Mouse (Mus musculus) lung, embryonic 15.5 days (tissue): ENCODE results near the gene Lyl1. TPM values are rescaled to one million over a fixed set of nuclear protein-coding genes. Genes with fewer than 3 reads are reported as not detected.

Experiments used
- ATAC-seq: fragments of 200-750 bp; cut with Nextera tagmentation; 2 replicates; pipeline ENCODE4 v1.8.0; 2017; ENCODE audit warnings: moderate number of reproducible peaks, borderline replicate concordance; ENCODE audit not compliant: low FRiP score, low TSS enrichment; ENCODE audit errors: extremely low read depth
- H3K27ac ChIP-seq: fragments of 300-500 bp; sonication (generic); 2 replicates; pipeline ENCODE4 v1.5.1; 2015; ENCODE audit warnings: moderate library complexity, mild to moderate bottlenecking, inconsistent platforms
- H3K27me3 ChIP-seq: fragments of 300-500 bp; sonication (generic); 2 replicates; pipeline ENCODE4 v1.6.1; 2015; ENCODE audit warnings: inconsistent platforms
- H3K36me3 ChIP-seq: fragments of 300-500 bp; sonication (generic); 2 replicates; pipeline ENCODE4 v1.6.1; 2015; ENCODE audit warnings: inconsistent platforms
- H3K4me1 ChIP-seq: fragments of 300-500 bp; sonication (generic); 2 replicates; pipeline ENCODE4 v1.6.1; 2015; ENCODE audit warnings: inconsistent platforms
- H3K4me2 ChIP-seq: fragments of 300-500 bp; sonication (generic); 2 replicates; pipeline ENCODE4 v1.6.1; 2015; ENCODE audit warnings: inconsistent platforms, mild to moderate bottlenecking, moderate library complexity
- H3K4me3 ChIP-seq: fragments of 300-500 bp; sonication (generic); 2 replicates; pipeline ENCODE4 v1.5.1; 2015; ENCODE audit warnings: mild to moderate bottlenecking, inconsistent platforms
- H3K9ac ChIP-seq: fragments of 300-500 bp; sonication (generic); 2 replicates; pipeline ENCODE4 v1.6.1; 2015; ENCODE audit warnings: inconsistent platforms
- H3K9me3 ChIP-seq: fragments of 300-500 bp; sonication (generic); 2 replicates; pipeline ENCODE4 v1.6.1; 2016; ENCODE audit warnings: inconsistent platforms
- WGBS: fragments of 180-500 bp; shearing (Covaris S2); methylation state at CpG from one replicate; pipeline ENCODE4 v1.1.7; 2015; 5-methylcytosine and 5-hydroxymethylcytosine counted together
- polyA plus RNA-seq: library from polyadenylated mRNA; unstranded; fragments of >200 nt; fragmentation: Nextera tagmentation; extraction: Ambion mirVana; gene quantifications from 2 replicates; pipeline ENCODE4 v1.2.1, GENCODE M21; 2015

Lyl1 gene
- polyA plus RNA-seq, 1 experiment from 2014 or later = 12.1 TPM

GRCm38 (mm10) chr8:84738266-84738665 is 37.0 kb downstream of the Lyl1 start:
- no peak overlapping the region for H3K9ac ChIP-seq
- no peaks in the 10 kb centered on the region for H3K9me3 ChIP-seq
- ATAC-seq = no peak
- no peak overlapping the region for H3K4me3 ChIP-seq
- H3K36me3 ChIP-seq = no peaks in the 10 kb centered on the region
- peaks cover 79% of the 10 kb centered on the region for H3K4me1 ChIP-seq
- no peak overlapping the region for H3K4me2 ChIP-seq
- H3K27ac ChIP-seq = no peak overlapping the region; the same call in 1 of the 2 replicates
- WGBS = 35% methylated on average over 10 of the region's 10 CpGs
- H3K27me3 ChIP-seq = no peaks in the 10 kb centered on the region

- peaks cover 79% of the 10 kb centered on the region for H3K4me1 ChIP-seq
- peak overlapping the region; percentile 56 for H3K27ac ChIP-seq
- no peak overlapping the region for H3K4me3 ChIP-seq
- no peak overlapping the region for H3K9ac ChIP-seq
- H3K4me2 ChIP-seq = no peak overlapping the region
- no peaks in the 10 kb centered on the region for H3K27me3 ChIP-seq
- no peaks in the 10 kb centered on the region for H3K36me3 ChIP-seq
- no peak for ATAC-seq
- H3K9me3 ChIP-seq = no peaks in the 10 kb centered on the region
- 57% methylated on average over 10 of the region's 10 CpGs for WGBS
Observed at GRCm38 (mm10) chr8:84738715-84739400, 37.6 kb downstream of the Lyl1 start.

- H3K9ac ChIP-seq = no peak overlapping the region
- peak overlapping the region; percentile 56 for H3K27ac ChIP-seq
- no peak for ATAC-seq
- no peaks in the 10 kb centered on the region for H3K36me3 ChIP-seq
- 0% methylated on average over 1 of the region's 1 CpGs for WGBS
- peaks cover 79% of the 10 kb centered on the region for H3K4me1 ChIP-seq
- H3K4me3 ChIP-seq = no peak overlapping the region
- H3K27me3 ChIP-seq = no peaks in the 10 kb centered on the region
- no peaks in the 10 kb centered on the region for H3K9me3 ChIP-seq
- no peak overlapping the region for H3K4me2 ChIP-seq
Observed at GRCm38 (mm10) chr8:84739401-84739742, 38.1 kb downstream of the Lyl1 start.

- H3K9me3 ChIP-seq = no peaks in the 10 kb centered on the region
- no peaks in the 10 kb centered on the region for H3K27me3 ChIP-seq
- H3K9ac ChIP-seq = no peak overlapping the region
- ATAC-seq = no peak
- no peaks in the 10 kb centered on the region for H3K36me3 ChIP-seq
- 37% methylated on average over 13 of the region's 13 CpGs for WGBS
- H3K4me2 ChIP-seq = no peak overlapping the region
- peaks cover 87% of the 10 kb centered on the region for H3K4me1 ChIP-seq
- no peak overlapping the region for H3K4me3 ChIP-seq
- H3K27ac ChIP-seq = peak overlapping the region; percentile 94
Observed at GRCm38 (mm10) chr8:84740895-84741843, 39.9 kb downstream of the Lyl1 start.

- Histone ChIP-seq H3K27me3 (no peaks in the 10 kb centered on the region), H3K36me3 (no peaks in the 10 kb centered on the region), H3K9me3 (no peaks in the 10 kb centered on the region), H3K4me2 (peak overlapping the region; percentile 42), H3K9ac (peak overlapping the region; percentile 27; the same call in 1 of the 2 replicates), H3K27ac (peak overlapping the region; percentile 94), H3K4me1 (peaks cover 91% of the 10 kb centered on the region), H3K4me3 (no peak overlapping the region)
- peak; percentile 58 for ATAC-seq
- WGBS = 14% methylated on average over 32 of the region's 32 CpGs
Observed at GRCm38 (mm10) chr8:84742171-84743053, 41.2 kb downstream of the Lyl1 start.

- H3K27ac ChIP-seq = peak overlapping the region; percentile 94
- no peak overlapping the region for H3K9ac ChIP-seq
- no peaks in the 10 kb centered on the region for H3K36me3 ChIP-seq
- H3K27me3 ChIP-seq = no peaks in the 10 kb centered on the region
- H3K9me3 ChIP-seq = no peaks in the 10 kb centered on the region
- H3K4me2 ChIP-seq = peak overlapping the region; percentile 42
- WGBS = 15% methylated on average over 10 of the region's 10 CpGs
- no peak overlapping the region for H3K4me3 ChIP-seq
- peaks cover 85% of the 10 kb centered on the region for H3K4me1 ChIP-seq
- ATAC-seq = peak; percentile 15
Observed at GRCm38 (mm10) chr8:84743054-84743415, 41.8 kb downstream of the Lyl1 start.

- H3K4me2 ChIP-seq = peak overlapping the region; percentile 35
- H3K4me3 ChIP-seq = no peak overlapping the region
- no peaks in the 10 kb centered on the region for H3K36me3 ChIP-seq
- H3K27ac ChIP-seq = peak overlapping the region; percentile 94
- H3K27me3 ChIP-seq = no peaks in the 10 kb centered on the region
- H3K9ac ChIP-seq = peak overlapping the region; percentile 24
- H3K4me1 ChIP-seq = peaks cover 77% of the 10 kb centered on the region
- peak; percentile 61 for ATAC-seq
- no peaks in the 10 kb centered on the region for H3K9me3 ChIP-seq
- WGBS = 17% methylated on average over 17 of the region's 17 CpGs
Observed at GRCm38 (mm10) chr8:84743517-84744420, 42.5 kb downstream of the Lyl1 start.

- H3K27ac ChIP-seq = peak overlapping the region; percentile 94
- H3K9me3 ChIP-seq = no peaks in the 10 kb centered on the region
- peak overlapping the region; percentile 23; the same call in 1 of the 2 replicates for H3K9ac ChIP-seq
- peaks cover 71% of the 10 kb centered on the region for H3K4me1 ChIP-seq
- 0 out of 2 replicates have a peak, but pooled peaks cover 6% of the 10 kb centered on the region for H3K36me3 ChIP-seq
- peak overlapping the region; percentile 18; the same call in 1 of the 2 replicates for H3K4me2 ChIP-seq
- 12% methylated on average over 17 of the region's 17 CpGs for WGBS
- H3K27me3 ChIP-seq = no peaks in the 10 kb centered on the region
- ATAC-seq = no peak
- H3K4me3 ChIP-seq = no peak overlapping the region
Observed at GRCm38 (mm10) chr8:84745032-84745925, 44.0 kb downstream of the Lyl1 start.

- Histone ChIP-seq H3K27ac (peak overlapping the region; percentile 25; the same call in 1 of the 2 replicates), H3K4me3 (no peak overlapping the region), H3K9me3 (no peaks in the 10 kb centered on the region), H3K36me3 (peaks cover 15% of the 10 kb centered on the region), H3K27me3 (no peaks in the 10 kb centered on the region), H3K4me2 (no peak overlapping the region), H3K9ac (no peak overlapping the region), H3K4me1 (peaks cover 34% of the 10 kb centered on the region)
- ATAC-seq = no peak
- WGBS = 74% methylated on average over 16 of the region's 16 CpGs
Observed at GRCm38 (mm10) chr8:84749519-84749918, 48.3 kb downstream of the Lyl1 start.
